Mouse (Mus musculus) MEL (cell line): Measurements from ENCODE around the gene Tlx2. TPM values are rescaled to one million over a fixed set of nuclear protein-coding genes. Genes with fewer than 3 reads are reported as not detected.

Experiments used
- DNase-seq: peaks from one replicate; pipeline ENCODE4 v3.0.0; 2011; ENCODE audit warnings: low read depth, low spot score
- H3K27ac ChIP-seq: 2 replicates; pipeline ENCODE4 v1.5.1; 2012; ENCODE audit warnings: low read depth, mild to moderate bottlenecking, control low read depth, low read length, moderate library complexity; ENCODE audit not compliant: control insufficient read depth
- H3K27me3 ChIP-seq, 2 experiments: fragments of 150-350 bp in 1 of 2; sonication (generic) in 1 of 2; 2 replicates each; pipeline ENCODE4 v1.6.1; 2012; ENCODE audit warnings: low read length in 2 of 2, mild to moderate bottlenecking in 2 of 2, improper control_type of control experiment in 1 of 2, moderate library complexity in 1 of 2; ENCODE audit not compliant: insufficient read depth in 2 of 2, control insufficient read depth in 1 of 2
- H3K36me3 ChIP-seq, 2 experiments: 2 replicates each; pipeline ENCODE4 v1.6.1; 2012 to 2014; ENCODE audit warnings: low read length in 2 of 2, improper control_type of control experiment in 1 of 2, inconsistent platforms in 1 of 2, mild to moderate bottlenecking in 1 of 2; ENCODE audit not compliant: insufficient read depth in 2 of 2, control insufficient read depth in 1 of 2
- H3K4me1 ChIP-seq, 2 experiments: fragments of 150-350 bp in 1 of 2; sonication (generic) in 1 of 2; 2 replicates each; pipeline ENCODE4 v1.6.1; 2012; ENCODE audit warnings: low read length in 2 of 2, improper control_type of control experiment in 1 of 2, mild to moderate bottlenecking in 1 of 2; ENCODE audit not compliant: insufficient read depth in 2 of 2, control insufficient read depth in 1 of 2
- H3K4me3 ChIP-seq, 2 experiments: fragments of 150-350 bp in 1 of 2; sonication (generic) in 1 of 2; 2 replicates each; pipeline ENCODE4 v1.5.1; 2012; ENCODE audit warnings: low read depth in 2 of 2, low read length in 2 of 2, mild to moderate bottlenecking in 2 of 2, moderate library complexity in 2 of 2, control low read depth in 1 of 2, improper control_type of control experiment in 1 of 2; ENCODE audit not compliant: control insufficient read depth in 1 of 2, insufficient read depth in 1 of 2
- H3K79me2 ChIP-seq: 2 replicates; pipeline ENCODE4 v1.6.1; 2012; ENCODE audit warnings: mild to moderate bottlenecking, low read length, moderate library complexity; ENCODE audit not compliant: control insufficient read depth, poor library complexity, insufficient read depth
- H3K9ac ChIP-seq: 2 replicates; pipeline ENCODE4 v1.6.1; 2012; ENCODE audit warnings: low read depth, mild to moderate bottlenecking, control low read depth, low read length, moderate library complexity; ENCODE audit not compliant: control insufficient read depth, poor library complexity, severe bottlenecking
- H3K9me3 ChIP-seq: fragments of 150-350 bp; sonication (generic); replicated peaks from 2 replicates; pipeline ENCODE4 v1.6.1; 2012; ENCODE audit warnings: mild to moderate bottlenecking, low read length, improper control_type of control experiment, moderate library complexity; ENCODE audit not compliant: insufficient read depth
- CHD2 ChIP-seq: IDR thresholded peaks from 2 replicates; pipeline ENCODE4 v1.6.1; 2011; ENCODE audit warnings: low read length, improper control_type of control experiment
- ELF1 ChIP-seq: IDR thresholded peaks from 2 replicates; pipeline ENCODE4 v1.6.1; 2014; ENCODE audit warnings: low read depth, mild to moderate bottlenecking, inconsistent platforms, low read length, improper control_type of control experiment, moderate library complexity
- GABPA ChIP-seq: IDR thresholded peaks from 2 replicates; pipeline ENCODE4 v1.6.1; 2012; ENCODE audit warnings: low read depth, mild to moderate bottlenecking, inconsistent platforms, low read length, improper control_type of control experiment, moderate library complexity
- KAT2A ChIP-seq: conservative IDR thresholded peaks from 2 replicates; pipeline ENCODE4 v1.6.1; 2012; ENCODE audit warnings: low read depth, low read length, improper control_type of control experiment, inconsistent platforms
- MAZ ChIP-seq: IDR thresholded peaks from 2 replicates; pipeline ENCODE4 v1.6.1; 2012; ENCODE audit warnings: low read depth, mild to moderate bottlenecking, inconsistent platforms, low read length, improper control_type of control experiment
- MXI1 ChIP-seq: IDR thresholded peaks from 2 replicates; pipeline ENCODE4 v1.6.1; 2011; ENCODE audit warnings: mild to moderate bottlenecking, low read depth, low read length, improper control_type of control experiment
- NELFE ChIP-seq: IDR thresholded peaks from 2 replicates; pipeline ENCODE4 v1.6.1; 2011; ENCODE audit warnings: low read depth, low read length, improper control_type of control experiment
- POLR2A ChIP-seq, 2 experiments: IDR thresholded peaks; 2 replicates each; pipeline ENCODE4 v1.6.1; 2011 to 2012; ENCODE audit warnings: low read length in 2 of 2, mild to moderate bottlenecking in 2 of 2, control low read depth in 1 of 2, improper control_type of control experiment in 1 of 2, low read depth in 1 of 2, moderate library complexity in 1 of 2; ENCODE audit not compliant: control insufficient read depth in 1 of 2, insufficient read depth in 1 of 2, poor library complexity in 1 of 2
- RAD21 ChIP-seq: IDR thresholded peaks from 2 replicates; pipeline ENCODE4 v1.6.1; 2011; ENCODE audit warnings: mild to moderate bottlenecking, low read depth, low read length, improper control_type of control experiment
- SIN3A ChIP-seq: IDR thresholded peaks from 2 replicates; pipeline ENCODE4 v1.6.1; 2012; ENCODE audit warnings: low read length, improper control_type of control experiment, inconsistent platforms
- TAL1 ChIP-seq: IDR thresholded peaks from 2 replicates; pipeline ENCODE4 v1.6.1; 2012; ENCODE audit warnings: mild to moderate bottlenecking, inconsistent platforms, low read length, moderate library complexity, mixed read lengths
- TCF12 ChIP-seq: IDR thresholded peaks from 2 replicates; pipeline ENCODE4 v1.6.1; 2014; ENCODE audit warnings: low read depth, mild to moderate bottlenecking, inconsistent platforms, low read length, improper control_type of control experiment, moderate library complexity
- USF1 ChIP-seq: IDR thresholded peaks from 2 replicates; pipeline ENCODE4 v1.6.1; 2014; ENCODE audit warnings: low read depth, mild to moderate bottlenecking, inconsistent platforms, low read length, improper control_type of control experiment, moderate library complexity
- ZC3H11A ChIP-seq: IDR thresholded peaks from 2 replicates; pipeline ENCODE4 v1.6.1; 2012; ENCODE audit warnings: low read depth, mild to moderate bottlenecking, inconsistent platforms, low read length, improper control_type of control experiment
- ZKSCAN1 ChIP-seq: IDR thresholded peaks from 2 replicates; pipeline ENCODE4 v1.6.1; 2012; ENCODE audit warnings: low read depth, mild to moderate bottlenecking, inconsistent platforms, low read length, improper control_type of control experiment, moderate library complexity
- ZMIZ1 ChIP-seq: IDR thresholded peaks from 2 replicates; pipeline ENCODE4 v1.6.1; 2012; ENCODE audit warnings: low read depth, mild to moderate bottlenecking, inconsistent platforms, low read length, improper control_type of control experiment, moderate library complexity
- ZNF384 ChIP-seq: IDR thresholded peaks from 2 replicates; pipeline ENCODE4 v1.6.1; 2012; ENCODE audit warnings: low read depth, mild to moderate bottlenecking, inconsistent platforms, low read length, improper control_type of control experiment
- polyA plus RNA-seq, 2 experiments: library from polyadenylated mRNA; stranded (reverse) in 1 of 2; unstranded in 1 of 2; fragments of >175 nt in 1 of 2; fragments of >200 nt in 1 of 2; gene quantifications; 2 replicates each; pipeline versions ENCODE4 v1.2.1 to v1.2.4; 2012; ENCODE audit warnings: low replicate concordance in 2 of 2, low read depth in 1 of 2; ENCODE audit not compliant: insufficient read length in 2 of 2, insufficient read depth in 1 of 2, missing spikeins in 1 of 2
- total RNA-seq: library from RNA; depleted of rRNA; stranded (reverse); fragments of 300-350 nt; gene quantifications from 2 replicates; pipeline ENCODE4 v1.2.3, GENCODE M21; 2012

Gene Tlx2
- total and polyA plus RNA-seq, 3 experiments, result not detected

DNA sequence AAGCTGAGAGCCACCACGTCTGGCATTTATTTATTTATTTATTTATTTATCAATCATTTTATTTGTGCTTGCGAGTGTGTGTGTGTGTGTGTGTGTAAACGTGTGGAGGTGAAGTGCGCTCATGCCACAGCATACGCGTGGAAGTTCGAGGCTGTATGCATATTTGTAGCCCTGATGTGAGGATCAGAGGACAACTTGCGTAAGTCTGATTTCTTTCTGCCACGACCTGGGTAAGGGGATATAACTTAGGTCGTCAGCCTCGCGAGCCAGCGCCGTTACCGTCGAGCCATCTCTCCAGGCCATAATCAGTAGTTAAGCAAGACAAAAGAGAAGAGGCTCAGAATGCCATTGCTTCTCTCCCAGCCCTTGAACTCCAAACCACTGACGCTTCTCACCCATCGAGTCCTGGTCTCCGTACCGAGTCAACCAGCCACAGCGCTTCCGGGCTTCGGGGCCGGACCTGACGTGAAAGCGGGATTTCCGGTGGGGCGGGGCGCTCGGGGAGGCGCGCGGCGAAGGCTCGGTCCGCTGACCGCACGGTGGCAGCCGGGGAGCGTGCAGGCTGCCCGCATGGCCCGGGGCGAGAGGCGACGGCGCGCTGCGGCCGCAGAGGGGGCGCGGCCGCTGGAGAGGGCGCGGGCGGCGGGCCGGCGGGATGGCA, 45.0 kb upstream of the Tlx2 start, which contains the start of gene Mogs (continued):
- TF ChIP-seq MXI1 (peak; percentile 88), KAT2A (no peak; the same call in 1 of the 2 replicates), ZMIZ1 (peak; percentile 72), TCF12 (peak; percentile 61), RAD21 (no peak; the same call in none of the 2 replicates), MAZ (peak; percentile 58; the same call in 1 of the 2 replicates), CHD2 (no peak), GABPA (no peak), ELF1 (peak; percentile 98), POLR2A (IDR thresholded peaks at IDR 0.05; ENCODE audit: control insufficient read depth in 1 of 2, insufficient read depth in 1 of 2, low read depth in 1 of 2, low read length in 2 of 2, poor library complexity in 1 of 2) (peak; percentile 93 to 97), ZKSCAN1 (no peak), ZC3H11A (no peak), NELFE (peak; percentile 96), USF1 (no peak), TAL1 (no peak), SIN3A (peak; percentile 92)

DNA sequence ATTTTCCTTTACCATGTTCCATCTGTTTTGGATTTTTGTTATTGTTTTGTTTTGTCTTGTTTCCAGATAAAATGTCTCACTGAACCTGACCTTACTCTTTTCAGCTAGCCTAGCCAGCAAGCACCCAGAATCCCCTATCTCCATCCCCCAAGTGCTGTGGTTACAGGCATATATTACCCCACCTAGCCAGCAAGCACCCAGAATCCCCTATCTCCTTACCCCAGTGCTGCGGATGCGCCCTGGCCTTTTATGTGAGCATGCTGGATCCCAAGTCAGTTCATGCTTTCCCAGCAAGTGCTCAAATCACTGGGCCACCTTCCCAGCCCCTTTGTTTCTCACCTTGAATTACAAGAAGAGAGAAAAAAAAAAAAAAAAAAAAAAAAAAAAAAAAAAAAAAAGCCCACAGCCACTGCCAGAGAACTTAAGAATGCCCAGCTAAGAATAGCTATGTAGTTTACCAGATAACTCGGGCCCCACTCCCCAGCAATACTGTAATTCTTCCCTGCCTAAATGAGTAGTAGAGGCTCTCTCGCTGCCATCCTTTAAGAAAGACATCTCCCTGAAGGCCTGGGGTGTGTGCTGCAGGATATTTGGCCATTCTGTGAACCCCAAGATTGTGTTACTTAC, 41.5 kb upstream of the Tlx2 start:
- H3K9me3 ChIP-seq, result no peaks in the 10 kb centered on the region
- H3K4me3 ChIP-seq, result no peak overlapping the region
- peaks cover 0 to 3% of the 10 kb centered on the region in 2 experiments; a peak in 3 of 4 replicates for H3K4me1 ChIP-seq
- no peak overlapping the region for H3K27ac ChIP-seq
- H3K9ac ChIP-seq, result no peak overlapping the region
- H3K36me3 ChIP-seq, result peaks cover 0 to 11% of the 10 kb centered on the region in 2 experiments; a peak in 3 of 4 replicates
- no peak; a peak in 1 of 4 replicates for TF ChIP-seq POLR2A (IDR thresholded peaks at IDR 0.05; ENCODE audit: control insufficient read depth in 1 of 2, insufficient read depth in 1 of 2, low read depth in 1 of 2, low read length in 2 of 2, poor library complexity in 1 of 2)
- peak; percentile 78 for TF ChIP-seq ZNF384
- TF ChIP-seq TAL1, result peak; percentile 20; the same call in 1 of the 2 replicates
- no peaks in the 10 kb centered on the region for H3K27me3 ChIP-seq
- no peak for DNase-seq
- peaks cover 29% of the 10 kb centered on the region for H3K79me2 ChIP-seq
